8 mouse cellular contexts compared by ENCODE assay signal in the genomic region with DNA sequence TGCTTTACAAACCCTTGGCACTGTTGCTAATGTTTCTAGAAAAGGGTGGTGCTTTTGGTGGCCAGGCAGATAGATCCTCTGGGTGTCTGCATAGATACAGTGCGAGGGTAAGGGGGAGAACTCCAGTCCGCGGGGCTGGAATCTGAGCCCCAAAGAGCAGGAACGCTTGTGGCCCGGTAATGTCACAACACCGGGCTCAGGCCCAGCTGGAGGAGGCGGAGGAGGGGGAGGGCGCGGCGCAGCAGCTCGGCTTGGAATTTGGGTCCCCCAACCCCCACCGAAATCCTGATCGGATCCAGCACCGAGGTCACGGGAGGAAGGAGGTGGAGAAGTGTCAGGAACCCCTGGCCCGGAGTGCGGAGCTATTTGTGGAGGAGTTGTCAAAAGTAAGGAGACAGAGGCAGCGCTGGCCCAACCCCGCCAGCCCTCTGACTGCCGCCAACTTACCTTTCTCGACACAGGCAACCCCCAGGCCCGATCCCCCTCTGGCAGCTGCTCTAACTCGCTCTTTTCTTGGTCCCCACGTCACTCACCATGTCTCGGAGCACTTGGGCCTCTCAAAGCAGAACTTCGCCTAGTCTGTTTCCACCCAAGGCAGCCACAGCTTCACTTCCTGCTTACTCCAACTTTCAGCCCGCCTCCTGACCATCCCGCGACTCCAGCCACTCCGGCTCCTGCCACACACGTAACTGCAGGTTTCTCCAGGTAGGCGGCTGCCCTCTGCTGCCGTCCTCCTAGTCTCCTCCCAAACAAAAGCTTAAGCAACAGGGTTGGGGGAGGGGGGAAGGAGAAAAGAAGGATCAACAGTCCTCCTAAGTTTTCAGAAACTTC. TPM values are rescaled to one million over a fixed set of nuclear protein-coding genes. Genes with fewer than 3 reads are reported as not detected.
A peak's percentile ranks its signal among the peaks of the same experiment; 100 is the strongest.
DNase-seq lines count a peak whose midpoint lies in the region; ATAC-seq and TF ChIP-seq lines count a peak whose summit lies in the region.

Vamp8 (minus strand) TSS at position 763 of the 831 bp plus-strand sequence.

- H3K9ac ChIP-seq in hindbrain, postnatal 0 days (replicated peaks; ENCODE audit: low read length) = peak within 1 kb of the TSS; percentile 40

- no peaks in the 10 kb centered on the region for H3K9me3 ChIP-seq in hindbrain, postnatal 0 days (ENCODE audit: low read length)

- peak within 1 kb of the TSS; percentile 61 for H3K4me2 ChIP-seq in hindbrain, postnatal 0 days (ENCODE audit: low read depth, low read length)

- 0 out of 2 replicates have a peak, but pooled peaks cover 5% of the 10 kb centered on the region for H3K4me1 ChIP-seq in hindbrain, postnatal 0 days (ENCODE audit: insufficient read depth, low read length)

- peak; percentile 5; the same call in 1 of the 2 replicates for TF ChIP-seq CTCF in hindbrain, postnatal 0 days (IDR thresholded peaks at IDR 0.05; ENCODE audit: low read depth)

- ATAC-seq in hindbrain, postnatal 0 days = peak; percentile 67
- peak; percentile 45 for ATAC-seq in megakaryocyte progenitor cell, adult 5-6 weeks (replicated peaks; ENCODE audit: poor library complexity)

- H3K4me3 ChIP-seq in hindbrain, postnatal 0 days (ENCODE audit: low read length) = peak within 1 kb of the TSS; percentile 35

- 3% methylated on average over 32 of the region's 33 CpGs for WGBS in hindbrain, postnatal 0 days

- no peaks in the 10 kb centered on the region for H3K36me3 ChIP-seq in hindbrain, postnatal 0 days (ENCODE audit: insufficient read depth, low read length)

- DNase-seq in T-cell, adult 2 months (ENCODE audit: low spot score) = peak; percentile 64
- peak; percentile 70 to 72 for DNase-seq in cerebellum, postnatal 25 days
- peak; percentile 87 for DNase-seq in gastrocnemius, postnatal 10 days
- peak; percentile 48 for DNase-seq in hindbrain, postnatal 0 days (ENCODE audit: low spot score)
- peak; percentile 23 to 34 for DNase-seq in left cerebral cortex, postnatal 14 days (ENCODE audit: low spot score in 2 of 2)
- DNase-seq in right cerebral cortex, postnatal 14 days = peak; percentile 40
- DNase-seq in urinary bladder, postnatal 36 days (ENCODE audit: low spot score in 2 of 2) = peak; percentile 79 to 87

- H3K27me3 ChIP-seq in hindbrain, postnatal 0 days (ENCODE audit: insufficient read depth, low read length) = peaks cover 7% of the 10 kb centered on the region; the same call in 1 of the 2 replicates

- H3K27ac ChIP-seq in hindbrain, postnatal 0 days = peak within 1 kb of the TSS; percentile 67; the same call in 1 of the 2 replicates

- intact Hi-C loops in left cerebral cortex, postnatal 14 days (cut with DNase I) = no loop called here

RNA-seq across cellular contexts. Expression of gene Vamp8, which starts in this region (rescaled TPM):
- 10 to 100 TPM; 60.9 to 64.7 TPM for total RNA-seq in gastrocnemius, postnatal 10 days (2021)
- 7.2 and 17.4 TPM in 2 replicates for total RNA-seq in hindbrain, postnatal 0 days (2014; rRNA removed)
- 34.3 and 39.6 TPM in 2 replicates for polyA plus RNA-seq in hindbrain, postnatal 0 days (2015; fragmentation: Nextera tagmentation; extraction: Ambion mirVana)
- total RNA-seq in left cerebral cortex, postnatal 14 days (2021) = 10 to 100 TPM in 1 of 2 experiments, 1 to 10 TPM in 1; 9.6 to 11.0 TPM
- total RNA-seq in megakaryocyte progenitor cell, adult 5-6 weeks (2015) = 240 and 247 TPM in 2 replicates
- 267 and 283 TPM in 2 replicates for total RNA-seq in megakaryocyte progenitor cell, adult 5-6 weeks (2017)

Comparison
In these comparisons a context has a peak if more than half of its experiments do, and no peak if none do; other contexts are left out.
1. Peak in every context shown above with its lines: DNase-seq, ATAC-seq, H3K4me3 ChIP-seq and H3K27ac ChIP-seq.
2. DNase-seq: peak in every context shown above with its lines; median percentile 87 in gastrocnemius, postnatal 10 days; 83 in urinary bladder, postnatal 36 days; 71 in cerebellum, postnatal 25 days; 64 in T-cell, adult 2 months; 48 in hindbrain, postnatal 0 days; 40 in right cerebral cortex, postnatal 14 days; 28 in left cerebral cortex, postnatal 14 days.